Mouse (Mus musculus) forebrain, embryonic 16.5 days (tissue): ENCODE results near the gene Pibf1. TPM values are rescaled to one million over a fixed set of nuclear protein-coding genes. Genes with fewer than 3 reads are reported as not detected.

ENCODE experiments used
- ATAC-seq: fragments of 200-750 bp; cut with Nextera tagmentation; 2 replicates; pipeline ENCODE4 v1.8.0; 2017; ENCODE audit warnings: mild to moderate bottlenecking, moderate library complexity
- H3K27ac ChIP-seq: fragments of 300-500 bp; sonication (generic); 2 replicates; pipeline ENCODE4 v1.5.1; 2014; ENCODE audit warnings: low read length, control low read depth
- H3K27me3 ChIP-seq: fragments of 300-500 bp; sonication (generic); replicated peaks from 2 replicates; pipeline ENCODE4 v1.6.1; 2014; ENCODE audit warnings: low read length; ENCODE audit not compliant: control insufficient read depth, insufficient read depth
- H3K36me3 ChIP-seq: fragments of 300-500 bp; sonication (generic); 2 replicates; pipeline ENCODE4 v1.6.1; 2014; ENCODE audit not compliant: control insufficient read depth, insufficient read depth
- H3K4me1 ChIP-seq: fragments of 300-500 bp; sonication (generic); replicated peaks from 2 replicates; pipeline ENCODE4 v1.6.1; 2014; ENCODE audit warnings: low read length; ENCODE audit not compliant: control insufficient read depth, insufficient read depth
- H3K4me2 ChIP-seq: fragments of 300-500 bp; sonication (generic); 2 replicates; pipeline ENCODE4 v1.6.1; 2014; ENCODE audit warnings: mild to moderate bottlenecking, low read length, control low read depth
- H3K4me3 ChIP-seq: fragments of 300-500 bp; sonication (generic); replicated peaks from 2 replicates; pipeline ENCODE4 v1.5.1; 2014; ENCODE audit warnings: mild to moderate bottlenecking, low read length, control low read depth
- H3K9ac ChIP-seq: fragments of 300-500 bp; sonication (generic); replicated peaks from 2 replicates; pipeline ENCODE4 v1.6.1; 2014; ENCODE audit warnings: low read depth, low read length, control low read depth
- H3K9me3 ChIP-seq: fragments of 300-500 bp; sonication (generic); 2 replicates; pipeline ENCODE4 v1.6.1; 2016; ENCODE audit warnings: low read length; ENCODE audit not compliant: control insufficient read depth
- WGBS: fragments of 180-500 bp; shearing (Covaris S2); extraction: QIAGEN DNeasy Blood & Tissue Kit; methylation state at CpG from one replicate; pipeline ENCODE4 v1.1.7; 2014; 5-methylcytosine and 5-hydroxymethylcytosine counted together
- polyA plus RNA-seq: library from polyadenylated mRNA; unstranded; fragments of >200 nt; fragmentation: Nextera tagmentation; extraction: Ambion mirVana; gene quantifications from 2 replicates; pipeline ENCODE4 v1.2.1, GENCODE M21; 2015

Pibf1 gene
- 22.8 and 22.9 TPM in 2 replicates for polyA plus RNA-seq

GRCm38 (mm10) chr14:99099267-99099966 is at the start of gene Pibf1, which contains the start of gene Dis3:
Gene Pibf1, plus strand, starts transcription at chr14:99099424.
Gene Dis3, minus strand, starts transcription at chr14:99099770.
- peak; percentile 100 for ATAC-seq
- H3K36me3 ChIP-seq, result peaks cover 11% of the 10 kb centered on the region; the same call in 1 of the 2 replicates
- WGBS, result under 1% methylated on average over 73 of the region's 73 CpGs

GRCm38 (mm10) chr14:99058959-99059586 is 40.2 kb upstream of the Pibf1 start:
- Histone ChIP-seq H3K9me3 (no peaks in the 10 kb centered on the region), H3K4me3 (no peak overlapping the region), H3K9ac (no peak overlapping the region), H3K36me3 (no peaks in the 10 kb centered on the region), H3K27me3 (no peaks in the 10 kb centered on the region), H3K27ac (no peak overlapping the region), H3K4me2 (no peak overlapping the region), H3K4me1 (no peaks in the 10 kb centered on the region)
- peak; percentile 47; the same call in 1 of the 2 replicates for ATAC-seq
- WGBS, result 74% methylated on average over 7 of the region's 7 CpGs

More at GRCm38 (mm10) chr14:99099267-99099966, at the start of gene Pibf1, which contains the start of gene Dis3:
- Histone ChIP-seq H3K9me3 (no peaks in the 10 kb centered on the region), H3K4me2 (peak within 1 kb of the TSS; percentile 79), H3K4me1 (peaks cover 12% of the 10 kb centered on the region), H3K27me3 (no peaks in the 10 kb centered on the region), H3K27ac (peak within 1 kb of the TSS; percentile 81), H3K4me3 (peak within 1 kb of the TSS; percentile 90), H3K9ac (peak within 1 kb of the TSS; percentile 98)

- WGBS, result 66% methylated on average over 12 of the region's 12 CpGs
- Histone ChIP-seq H3K27me3 (no peaks in the 10 kb centered on the region), H3K4me1 (no peaks in the 10 kb centered on the region), H3K4me2 (peak overlapping the region; percentile 30; the same call in 1 of the 2 replicates), H3K9ac (0 out of 2 replicates have a peak overlapping the region, but pooled peaks have one; percentile 13), H3K27ac (peak overlapping the region; percentile 28), H3K36me3 (no peaks in the 10 kb centered on the region), H3K9me3 (no peaks in the 10 kb centered on the region), H3K4me3 (peak overlapping the region; percentile 25)
- ATAC-seq, result peak; percentile 80
These were observed 38.6 kb upstream of the Pibf1 start for GRCm38 (mm10) chr14:99060616-99061015.

GRCm38 (mm10) chr14:99063091-99063490 is 36.1 kb upstream of the Pibf1 start:
- Histone ChIP-seq H3K4me3 (no peak overlapping the region), H3K27ac (no peak overlapping the region), H3K4me1 (no peaks in the 10 kb centered on the region), H3K9ac (no peak overlapping the region), H3K27me3 (no peaks in the 10 kb centered on the region), H3K9me3 (no peaks in the 10 kb centered on the region), H3K36me3 (no peaks in the 10 kb centered on the region), H3K4me2 (no peak overlapping the region)
- no peak for ATAC-seq
- WGBS, result 99% methylated on average over 2 of the region's 2 CpGs

- WGBS, result 84% methylated on average over 4 of the region's 4 CpGs
- no peak for ATAC-seq
- Histone ChIP-seq H3K4me2 (no peak overlapping the region), H3K27me3 (no peaks in the 10 kb centered on the region), H3K9me3 (no peaks in the 10 kb centered on the region), H3K4me3 (no peak overlapping the region), H3K4me1 (no peaks in the 10 kb centered on the region), H3K9ac (no peak overlapping the region), H3K27ac (no peak overlapping the region), H3K36me3 (peaks cover 7% of the 10 kb centered on the region)
These were observed 28.1 kb upstream of the Pibf1 start for GRCm38 (mm10) chr14:99071146-99071545.

GRCm38 (mm10) chr14:99088947-99089346 is 10.3 kb upstream of the Pibf1 start:
- no peaks in the 10 kb centered on the region for H3K27me3 ChIP-seq
- H3K4me1 ChIP-seq, result no peaks in the 10 kb centered on the region
- ATAC-seq, result no peak
- no peak overlapping the region for H3K4me3 ChIP-seq
- H3K27ac ChIP-seq, result no peak overlapping the region
- H3K4me2 ChIP-seq, result no peak overlapping the region
- no peak overlapping the region for H3K9ac ChIP-seq
- WGBS, result 94% methylated on average over 7 of the region's 7 CpGs
- no peaks in the 10 kb centered on the region for H3K9me3 ChIP-seq
- H3K36me3 ChIP-seq, result peaks cover 35% of the 10 kb centered on the region

- H3K27ac ChIP-seq, result no peak overlapping the region
- ATAC-seq, result no peak
These were observed 853 bp downstream of the Pibf1 start for GRCm38 (mm10) chr14:99099967-99100587.

GRCm38 (mm10) chr14:99103050-99103449 is 3.8 kb downstream of the Pibf1 start:
- H3K4me1 ChIP-seq, result peaks cover 12% of the 10 kb centered on the region
- H3K36me3 ChIP-seq, result peaks cover 7% of the 10 kb centered on the region; the same call in 1 of the 2 replicates
- H3K27me3 ChIP-seq, result no peaks in the 10 kb centered on the region
- ATAC-seq, result no peak
- no peak overlapping the region for H3K27ac ChIP-seq
- no peak overlapping the region for H3K4me3 ChIP-seq
- 93% methylated on average over 4 of the region's 4 CpGs for WGBS
- H3K4me2 ChIP-seq, result no peak overlapping the region
- no peak overlapping the region for H3K9ac ChIP-seq
- no peaks in the 10 kb centered on the region for H3K9me3 ChIP-seq

More at GRCm38 (mm10) chr14:99099967-99100587, 853 bp downstream of the Pibf1 start:
- Histone ChIP-seq H3K4me1 (peaks cover 12% of the 10 kb centered on the region), H3K4me2 (peak overlapping the region; percentile 62), H3K9ac (peak overlapping the region; percentile 60), H3K27me3 (no peaks in the 10 kb centered on the region), H3K9me3 (no peaks in the 10 kb centered on the region), H3K36me3 (peaks cover 11% of the 10 kb centered on the region; the same call in 1 of the 2 replicates), H3K4me3 (peak overlapping the region; percentile 90)
- WGBS, result 5% methylated on average over 20 of the region's 20 CpGs

GRCm38 (mm10) chr14:99104542-99105123 is 5.4 kb downstream of the Pibf1 start:
- no peak overlapping the region for H3K4me3 ChIP-seq

More at GRCm38 (mm10) chr14:99104542-99105123, 5.4 kb downstream of the Pibf1 start:
- H3K4me1 ChIP-seq, result peaks cover 4% of the 10 kb centered on the region
- H3K9ac ChIP-seq, result no peak overlapping the region
- no peaks in the 10 kb centered on the region for H3K9me3 ChIP-seq
- H3K36me3 ChIP-seq, result peaks cover 15% of the 10 kb centered on the region; the same call in 1 of the 2 replicates
- WGBS, result 96% methylated on average over 6 of the region's 6 CpGs
- ATAC-seq, result no peak
- no peak overlapping the region for H3K4me2 ChIP-seq
- no peaks in the 10 kb centered on the region for H3K27me3 ChIP-seq
- no peak overlapping the region for H3K27ac ChIP-seq
